Mouse (Mus musculus) brown adipose tissue, adult 24 weeks (tissue): ENCODE measurements at regions not wholly inside any gene's neighbourhood (a gene's known extent, or its start where the extent isn't known, plus 50 kb on each side); places are given as distances from the start of the nearest gene placed in this dataset.

Experiments
- H3K27ac ChIP-seq: fragments of 200-500 bp; replicated peaks from 2 replicates; pipeline ENCODE4 v1.5.1; 2012; ENCODE audit warnings: low read depth, mild to moderate bottlenecking, low read length
- H3K4me1 ChIP-seq: fragments of 200-500 bp; 2 replicates; pipeline ENCODE4 v1.6.1; 2012; ENCODE audit warnings: low read length, mixed read lengths; ENCODE audit not compliant: control insufficient read depth, insufficient read depth, insufficient read length
- H3K4me3 ChIP-seq: fragments of 200-500 bp; 2 replicates; pipeline ENCODE4 v1.5.1; 2012; ENCODE audit warnings: low read depth, mild to moderate bottlenecking, low read length, moderate library complexity; ENCODE audit not compliant: insufficient read depth

DNA sequence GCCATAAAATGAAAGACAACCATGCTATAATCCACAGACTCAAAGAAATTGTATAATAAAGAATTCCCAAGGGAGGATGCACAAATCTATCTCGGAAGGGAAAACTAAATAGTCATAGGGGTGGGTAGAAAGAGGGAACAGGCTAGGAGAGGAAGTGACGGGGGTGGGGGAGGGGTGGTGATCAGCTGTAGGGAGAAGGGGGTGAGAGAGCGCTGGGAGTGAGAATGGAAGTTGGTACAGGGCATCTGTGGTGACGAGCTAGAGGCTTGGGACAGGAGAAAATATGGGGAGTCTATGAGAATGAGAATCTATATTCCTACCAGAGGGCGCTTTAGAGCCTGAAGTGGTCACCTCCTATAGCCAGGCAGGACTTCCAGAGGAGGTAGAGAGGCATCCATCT is 229.2 kb upstream of the Zeb2 start:
- peaks cover 3% of the 10 kb centered on the region; the same call in 1 of the 2 replicates for H3K4me1 ChIP-seq
- no peak overlapping the region for H3K27ac ChIP-seq
- no peak overlapping the region for H3K4me3 ChIP-seq

DNA sequence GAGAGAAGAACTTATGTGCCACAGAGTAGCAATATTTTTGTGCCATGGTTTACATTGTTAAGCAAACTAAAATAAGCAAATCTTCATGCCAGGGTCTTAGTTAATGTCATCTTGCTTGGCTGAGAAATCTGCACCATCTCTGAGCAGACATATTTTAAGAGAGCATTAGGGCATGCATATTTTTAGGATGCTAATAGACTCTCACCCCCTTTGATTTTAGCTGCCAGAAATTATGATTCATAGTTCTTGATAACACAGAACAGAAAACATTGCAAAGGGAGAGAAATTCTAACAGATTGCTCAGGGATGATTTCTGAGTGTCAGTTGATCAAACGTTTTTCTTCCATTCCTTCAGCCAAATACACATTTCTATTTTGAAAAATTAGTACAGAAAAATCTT is 222.7 kb upstream of the Zeb2 start:
- Histone ChIP-seq H3K27ac (no peak overlapping the region), H3K4me3 (no peak overlapping the region), H3K4me1 (no peaks in the 10 kb centered on the region)

DNA sequence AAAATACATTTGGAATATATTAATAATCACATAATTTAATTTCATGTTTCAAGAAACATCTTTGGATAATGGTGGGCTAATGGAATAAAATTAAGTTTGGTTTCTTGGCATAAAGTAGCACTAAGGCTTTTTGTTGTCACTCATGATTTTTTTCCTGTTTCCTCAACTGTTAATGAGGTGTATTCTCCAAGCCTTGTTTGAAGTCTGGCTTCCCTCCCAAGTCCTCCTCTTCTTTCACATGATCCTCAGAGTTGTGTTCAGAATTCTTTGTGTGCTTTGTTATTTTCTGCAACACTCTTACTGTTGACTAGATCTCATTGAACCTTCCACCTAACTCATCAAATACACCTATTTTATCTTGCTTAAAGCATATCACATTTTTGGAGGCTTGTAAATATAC is 221.6 kb upstream of the Zeb2 start:
- Histone ChIP-seq H3K4me1 (no peaks in the 10 kb centered on the region), H3K4me3 (no peak overlapping the region)

DNA sequence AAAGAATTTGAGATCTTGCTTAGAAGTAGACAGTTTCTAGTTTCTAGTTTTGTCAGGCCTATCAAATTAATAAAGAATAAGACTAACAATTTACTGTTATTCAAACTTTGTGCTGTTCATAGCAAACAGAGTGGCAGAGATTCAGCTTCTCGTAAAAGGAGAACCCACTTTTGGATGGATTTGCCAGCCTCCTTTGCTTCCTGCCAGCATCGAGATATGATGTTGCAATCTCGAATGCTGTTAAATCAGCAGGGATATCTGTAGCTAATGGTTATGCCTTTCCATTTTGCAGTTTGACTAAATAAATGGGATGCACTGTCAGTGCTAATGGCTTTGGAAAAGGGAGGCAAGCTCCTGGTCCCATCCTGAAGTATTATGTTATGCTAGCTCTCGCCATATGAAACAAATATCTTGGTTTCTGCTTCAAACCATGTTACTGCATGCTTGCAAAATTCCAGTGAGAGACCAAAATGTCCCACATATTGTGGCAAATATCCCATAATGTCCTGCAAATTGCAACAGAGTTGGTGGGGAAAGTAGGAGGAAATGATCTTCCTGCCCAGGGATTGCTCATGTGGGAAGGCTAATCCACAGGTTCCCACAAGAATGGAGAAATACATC is 199.9 kb upstream of the Zeb2 start:
- H3K27ac ChIP-seq = no peak overlapping the region
- H3K4me1 ChIP-seq = no peaks in the 10 kb centered on the region
- H3K4me3 ChIP-seq = no peak overlapping the region

More for the DNA sequence above, 221.6 kb upstream of the Zeb2 start:
- no peak overlapping the region for H3K27ac ChIP-seq

DNA sequence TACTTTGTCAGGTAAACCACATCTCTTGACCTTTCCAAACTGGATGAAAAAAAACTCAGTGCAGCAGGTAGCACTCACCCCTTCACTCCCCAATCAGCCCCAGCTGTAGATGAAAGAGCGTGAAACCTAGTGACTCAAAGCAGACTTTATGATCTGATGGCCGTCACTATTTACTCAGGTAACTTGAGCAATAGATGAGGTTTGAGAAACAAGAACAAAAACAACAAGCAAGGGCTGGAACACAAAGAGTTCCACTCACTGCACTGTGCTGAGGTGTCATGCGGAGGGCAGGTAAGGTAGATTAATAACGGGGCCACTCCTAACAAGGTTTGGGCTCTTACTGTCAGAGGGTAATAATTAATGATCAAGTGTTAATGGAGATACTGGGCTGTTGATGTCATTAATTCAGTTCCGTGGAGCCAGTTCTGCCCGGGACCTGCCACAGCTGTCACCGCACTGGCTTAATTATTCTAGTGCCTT is 170.4 kb upstream of the Zeb2 start:
- Histone ChIP-seq H3K4me1 (no peaks in the 10 kb centered on the region), H3K27ac (no peak overlapping the region), H3K4me3 (no peak overlapping the region)

DNA sequence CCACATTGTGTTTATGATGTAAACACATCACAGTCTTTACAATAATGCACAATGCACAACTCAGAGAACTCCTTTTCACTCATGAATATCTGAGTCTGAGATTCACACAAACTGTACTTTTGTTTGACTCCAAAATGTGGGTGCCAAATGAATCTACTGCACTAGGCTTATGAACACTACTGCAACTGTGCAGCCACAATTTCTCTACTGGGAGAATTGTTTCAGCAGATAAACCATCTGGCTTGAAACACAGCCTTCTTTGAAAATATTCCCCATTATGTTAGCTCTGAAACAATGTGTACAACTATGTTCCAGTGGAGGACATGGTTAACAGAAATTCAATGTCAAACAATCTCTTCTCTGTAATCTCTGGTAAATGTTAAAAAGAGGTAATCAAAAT is 166.6 kb upstream of the Zeb2 start:
- no peaks in the 10 kb centered on the region for H3K4me1 ChIP-seq
- no peak overlapping the region for H3K27ac ChIP-seq
- no peak overlapping the region for H3K4me3 ChIP-seq

DNA sequence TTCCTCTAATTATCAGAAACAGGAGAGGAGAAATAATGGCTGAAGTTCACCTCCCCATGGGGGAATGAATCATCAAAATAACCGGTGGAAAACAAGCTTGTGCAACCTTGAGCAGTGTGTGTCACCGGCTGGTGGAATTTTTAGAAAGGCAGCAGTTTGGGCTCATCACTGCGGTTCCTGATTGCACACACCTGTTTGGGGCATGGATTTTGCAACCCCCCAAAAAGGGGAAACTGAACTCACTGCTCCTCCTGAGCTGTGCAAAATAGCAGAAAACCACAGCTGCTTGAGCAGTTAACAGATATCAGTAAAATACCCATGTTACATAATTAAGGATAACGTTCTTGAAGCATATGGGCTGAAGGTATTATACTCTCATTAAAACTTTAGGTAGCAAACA is 162.3 kb upstream of the Zeb2 start:
- Histone ChIP-seq H3K4me1 (no peaks in the 10 kb centered on the region), H3K27ac (no peak overlapping the region), H3K4me3 (no peak overlapping the region)

DNA sequence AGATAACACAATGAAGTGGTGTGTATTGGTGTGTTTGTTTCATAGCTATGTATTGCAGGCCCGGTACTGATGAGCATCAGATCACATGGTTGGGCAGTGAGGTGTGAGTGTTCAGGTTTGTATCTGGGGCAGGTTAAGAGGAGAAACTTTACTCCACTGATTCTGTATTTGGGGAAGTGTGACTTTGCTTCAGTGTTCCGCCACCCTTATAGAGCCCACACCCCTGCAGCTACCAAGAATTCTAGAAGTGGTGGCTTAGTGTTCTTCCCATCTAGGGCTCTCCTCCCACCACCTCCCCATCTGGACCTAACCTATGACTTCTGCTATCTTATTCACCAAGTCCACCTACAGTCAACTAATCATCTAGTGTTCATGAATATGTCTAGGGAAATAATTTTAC is 160.4 kb upstream of the Zeb2 start:
- no peak overlapping the region for H3K4me3 ChIP-seq
- H3K4me1 ChIP-seq = no peaks in the 10 kb centered on the region
- H3K27ac ChIP-seq = peak overlapping the region; percentile 23; the same call in 1 of the 2 replicates

DNA sequence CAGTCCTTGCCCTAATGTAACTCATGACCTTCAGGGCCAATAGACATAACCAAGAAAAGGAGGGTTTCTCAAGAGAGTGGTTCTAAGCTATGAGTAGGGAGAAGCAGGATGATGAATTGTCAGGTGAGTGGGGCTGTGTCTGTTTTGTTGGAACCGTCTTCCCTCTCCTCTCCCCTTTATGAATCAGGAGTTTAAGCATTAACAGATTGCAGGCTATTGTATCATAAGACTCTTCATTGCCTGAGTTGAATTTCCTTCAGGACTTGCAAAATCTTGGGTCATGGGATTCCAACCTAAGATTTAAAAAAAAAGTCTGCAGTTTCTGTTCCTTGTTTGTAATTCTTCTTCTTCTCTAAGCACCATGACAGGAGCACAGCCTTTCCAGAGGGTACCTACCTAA is 159.5 kb upstream of the Zeb2 start:
- no peak overlapping the region for H3K4me3 ChIP-seq
- no peaks in the 10 kb centered on the region for H3K4me1 ChIP-seq
- H3K27ac ChIP-seq = peak overlapping the region; percentile 34; the same call in 1 of the 2 replicates

DNA sequence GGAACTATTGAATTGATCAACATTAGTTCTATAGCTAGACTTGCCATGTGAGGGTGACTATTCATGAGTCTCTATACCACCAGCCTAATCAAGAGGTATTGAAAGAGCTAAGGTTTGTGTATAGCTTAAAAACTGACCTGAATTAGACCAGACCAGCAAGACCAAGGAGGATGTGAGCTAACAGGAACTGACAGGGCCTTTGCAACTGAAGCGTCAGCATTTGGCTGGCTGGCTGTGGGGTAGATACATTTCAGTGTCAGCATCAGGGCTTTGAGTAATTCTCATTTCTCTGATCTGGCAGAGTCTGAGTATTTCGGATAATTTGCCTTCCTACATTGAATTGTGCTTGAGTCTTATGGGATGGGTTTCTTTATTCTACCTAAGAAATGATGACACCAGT is 152.8 kb upstream of the Zeb2 start:
- Histone ChIP-seq H3K4me1 (no peaks in the 10 kb centered on the region), H3K27ac (no peak overlapping the region), H3K4me3 (no peak overlapping the region)

DNA sequence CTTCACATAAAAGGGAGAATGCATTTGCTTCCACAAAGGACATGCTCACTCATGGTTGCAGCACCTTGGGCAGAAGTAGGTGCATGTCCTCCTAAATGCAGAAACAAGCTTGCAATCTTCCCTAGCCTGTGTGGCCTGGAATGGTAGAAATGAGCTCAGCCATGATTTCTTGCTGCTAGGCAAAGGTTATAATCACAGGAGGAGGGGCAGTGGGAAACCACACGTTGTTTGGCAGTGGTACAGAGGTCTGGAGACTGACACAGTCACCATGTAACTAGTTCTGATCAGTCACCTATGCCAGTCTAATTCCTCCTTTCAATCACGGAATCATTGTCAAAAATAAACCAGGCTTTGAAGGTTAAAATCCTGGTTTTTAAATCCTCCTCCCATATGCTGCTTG is 148.6 kb upstream of the Zeb2 start:
- H3K4me3 ChIP-seq = no peak overlapping the region
- H3K4me1 ChIP-seq = no peaks in the 10 kb centered on the region
- no peak overlapping the region for H3K27ac ChIP-seq

DNA sequence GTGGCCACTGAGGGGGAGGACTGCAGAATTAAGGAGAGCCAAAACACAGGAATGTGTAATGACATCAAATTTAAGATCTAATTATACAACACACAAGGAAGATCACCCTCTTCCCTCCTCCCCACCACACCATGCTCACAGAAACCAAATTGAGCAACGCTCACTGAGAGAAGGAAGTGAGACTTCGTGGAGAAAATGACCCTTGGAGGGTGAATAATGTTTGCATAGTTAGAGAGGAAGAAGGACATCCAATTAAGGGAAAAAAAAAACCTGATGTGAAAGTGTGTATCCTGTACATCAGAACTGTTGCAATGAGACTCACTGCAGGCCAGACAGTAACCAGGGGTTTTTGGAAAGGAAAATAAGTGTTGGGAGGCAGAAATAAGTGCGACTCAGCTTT is 144.8 kb upstream of the Zeb2 start:
- Histone ChIP-seq H3K27ac (no peak overlapping the region; the same call in 1 of the 2 replicates), H3K4me3 (no peak overlapping the region), H3K4me1 (no peaks in the 10 kb centered on the region)

DNA sequence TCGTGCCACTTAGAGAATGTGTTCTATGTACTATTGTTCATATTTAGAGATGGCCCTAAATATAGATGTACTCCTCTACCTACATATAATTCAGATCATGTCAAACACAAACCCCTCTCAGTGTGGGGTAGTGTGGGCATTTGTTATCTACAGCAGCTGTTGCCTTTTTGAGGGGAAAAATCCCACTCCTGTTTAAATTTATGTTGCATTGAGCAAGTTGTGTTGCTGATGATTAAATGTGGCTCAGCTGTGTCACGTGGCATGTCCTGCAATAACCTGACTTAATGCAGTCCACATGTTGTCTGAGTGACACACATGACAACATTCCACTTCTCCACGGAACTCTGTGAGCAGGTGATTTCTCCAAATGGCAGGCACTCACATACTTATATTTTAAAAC is 141.7 kb upstream of the Zeb2 start:
- Histone ChIP-seq H3K4me1 (no peaks in the 10 kb centered on the region), H3K27ac (no peak overlapping the region)

DNA sequence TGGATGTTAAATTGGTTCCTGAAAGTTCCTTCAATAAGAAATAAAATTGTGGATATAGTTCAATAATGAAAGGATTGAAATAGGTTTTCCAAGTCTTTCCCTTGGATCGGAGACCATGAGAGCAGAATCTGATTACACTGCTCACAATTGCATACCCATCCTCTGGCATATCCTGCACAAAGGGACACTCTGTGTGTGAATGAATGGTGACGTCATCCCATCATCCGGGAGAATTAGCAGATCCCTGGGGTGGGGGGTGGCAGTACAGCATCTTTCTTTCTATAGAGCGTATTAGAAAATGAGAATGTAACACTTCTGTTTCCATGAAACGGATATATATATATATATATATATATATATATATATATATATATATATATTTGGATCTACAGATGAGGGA is 139.2 kb upstream of the Zeb2 start:
- H3K27ac ChIP-seq = no peak overlapping the region
- no peaks in the 10 kb centered on the region for H3K4me1 ChIP-seq
- no peak overlapping the region for H3K4me3 ChIP-seq

More for the DNA sequence above, 141.7 kb upstream of the Zeb2 start:
- H3K4me3 ChIP-seq = no peak overlapping the region

DNA sequence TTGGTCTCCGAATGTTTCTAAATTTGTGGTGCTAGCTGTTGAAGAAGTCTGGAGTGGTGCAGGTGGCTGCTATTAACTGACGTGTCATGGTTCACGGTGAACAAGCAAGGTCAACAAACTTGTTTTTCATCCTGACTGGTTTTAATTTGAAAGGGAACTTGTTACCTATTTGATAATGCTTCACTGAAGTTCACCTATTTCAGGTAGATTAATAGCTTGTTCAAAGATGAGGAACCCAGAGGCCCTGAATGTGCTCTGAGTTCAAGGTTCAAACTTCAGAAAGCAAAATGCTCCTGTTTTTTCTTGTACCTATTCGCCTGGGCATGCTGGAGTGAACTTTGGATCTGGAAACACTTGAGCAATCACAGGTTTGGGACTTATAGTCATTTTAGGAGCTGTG is 136.7 kb upstream of the Zeb2 start:
- no peak overlapping the region for H3K4me3 ChIP-seq
- H3K27ac ChIP-seq = peak overlapping the region; percentile 60

DNA sequence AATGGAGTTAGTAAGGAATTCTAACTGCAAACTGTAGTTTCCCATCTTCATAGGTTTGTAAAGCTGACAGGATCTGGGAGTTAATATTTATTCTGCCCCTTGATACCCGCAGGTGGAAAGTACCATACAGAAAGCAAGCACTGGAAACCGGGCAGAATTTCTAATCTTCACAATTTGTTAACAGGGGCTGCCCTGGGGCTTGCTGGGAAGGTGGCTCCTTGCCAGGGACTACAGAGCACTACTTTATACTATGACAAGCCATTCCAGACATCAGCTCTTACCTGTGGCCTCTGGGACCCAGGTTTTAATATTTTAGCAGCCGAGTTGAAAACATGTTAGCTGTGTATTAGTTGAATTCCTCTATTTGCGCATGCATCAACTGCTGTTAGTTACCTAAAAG is 135.1 kb upstream of the Zeb2 start:
- Histone ChIP-seq H3K4me1 (no peaks in the 10 kb centered on the region), H3K4me3 (no peak overlapping the region), H3K27ac (no peak overlapping the region)

More for the DNA sequence above, 136.7 kb upstream of the Zeb2 start:
- H3K4me1 ChIP-seq = no peaks in the 10 kb centered on the region
